Mouse (Mus musculus): ENCODE results near the gene Kcnma1. TPM values are rescaled to one million over a fixed set of nuclear protein-coding genes. Genes with fewer than 3 reads are reported as not detected.

The Kcnma1 gene
- polyA plus RNA-seq, 2 experiments = 5.4 to 8.5 TPM

- Histone ChIP-seq H3K4me2 (replicated peaks; ENCODE audit: low read depth, low read length, severe bottlenecking) (no peak overlapping the region), H3K27ac (replicated peaks; ENCODE audit: low read depth, low read length) (no peak overlapping the region), H3K4me3 (replicated peaks; ENCODE audit: low read length) (no peak overlapping the region), H3K4me1 (ENCODE audit: control insufficient read depth, insufficient read depth, low read length) (no peaks in the 10 kb centered on the region), H3K9me3 (ENCODE audit: control insufficient read depth, low read length) (no peaks in the 10 kb centered on the region), H3K36me3 (ENCODE audit: control insufficient read depth, insufficient read depth, low read length) (no peaks in the 10 kb centered on the region), H3K9ac (ENCODE audit: low read depth, low read length, severe bottlenecking) (no peak overlapping the region), H3K27me3 (ENCODE audit: control insufficient read depth, insufficient read depth, low read length) (no peaks in the 10 kb centered on the region)
- ATAC-seq (ENCODE audit: low FRiP score, low read depth) = no peak
- peak; percentile 21 for DNase-seq (ENCODE audit: low spot score)
- TF ChIP-seq POLR2A (IDR thresholded peaks at IDR 0.05; ENCODE audit: borderline replicate concordance, extremely low read depth, insufficient read depth, insufficient read length) = no peak
- WGBS = 24% methylated on average over 11 of the region's 11 CpGs
These were observed 21.4 kb upstream of the Kcnma1 start for GRCm38 (mm10) chr14:24035486-24036207.

- no peak overlapping the region for H3K27ac ChIP-seq (replicated peaks; ENCODE audit: low read depth, low read length)
- H3K9me3 ChIP-seq (ENCODE audit: control insufficient read depth, low read length) = 0 out of 2 replicates have a peak, but pooled peaks cover under 1% of the 10 kb centered on the region
- H3K27me3 ChIP-seq (ENCODE audit: control insufficient read depth, insufficient read depth, low read length) = no peaks in the 10 kb centered on the region
- H3K36me3 ChIP-seq (ENCODE audit: control insufficient read depth, insufficient read depth, low read length) = no peaks in the 10 kb centered on the region
- H3K4me3 ChIP-seq (replicated peaks; ENCODE audit: low read length) = no peak overlapping the region
- H3K4me1 ChIP-seq (ENCODE audit: control insufficient read depth, insufficient read depth, low read length) = no peaks in the 10 kb centered on the region
- no peak for TF ChIP-seq POLR2A (IDR thresholded peaks at IDR 0.05; ENCODE audit: borderline replicate concordance, extremely low read depth, insufficient read depth, insufficient read length)
- no peak overlapping the region for H3K9ac ChIP-seq (ENCODE audit: low read depth, low read length, severe bottlenecking)
- WGBS = 69% methylated on average over 7 of the region's 7 CpGs
- ATAC-seq (ENCODE audit: low FRiP score, low read depth) (no peak), DNase-seq (ENCODE audit: low spot score) (no peak)
- no peak overlapping the region for H3K4me2 ChIP-seq (replicated peaks; ENCODE audit: low read depth, low read length, severe bottlenecking)
These were observed 18.6 kb upstream of the Kcnma1 start for GRCm38 (mm10) chr14:24032876-24033389.

GRCm38 (mm10) chr14:24032201-24032600 is 17.9 kb upstream of the Kcnma1 start:
- 74% methylated on average over 3 of the region's 3 CpGs for WGBS
- Histone ChIP-seq H3K4me2 (replicated peaks; ENCODE audit: low read depth, low read length, severe bottlenecking) (no peak overlapping the region), H3K4me1 (ENCODE audit: control insufficient read depth, insufficient read depth, low read length) (no peaks in the 10 kb centered on the region), H3K9me3 (ENCODE audit: control insufficient read depth, low read length) (0 out of 2 replicates have a peak, but pooled peaks cover 4% of the 10 kb centered on the region), H3K9ac (ENCODE audit: low read depth, low read length, severe bottlenecking) (no peak overlapping the region), H3K4me3 (replicated peaks; ENCODE audit: low read length) (no peak overlapping the region), H3K36me3 (ENCODE audit: control insufficient read depth, insufficient read depth, low read length) (no peaks in the 10 kb centered on the region), H3K27ac (replicated peaks; ENCODE audit: low read depth, low read length) (no peak overlapping the region), H3K27me3 (ENCODE audit: control insufficient read depth, insufficient read depth, low read length) (no peaks in the 10 kb centered on the region)
- ATAC-seq (ENCODE audit: low FRiP score, low read depth) = no peak
- no peak for TF ChIP-seq POLR2A (IDR thresholded peaks at IDR 0.05; ENCODE audit: borderline replicate concordance, extremely low read depth, insufficient read depth, insufficient read length)
- no peak for DNase-seq (ENCODE audit: low spot score)

GRCm38 (mm10) chr14:24020718-24021117 is 6.4 kb upstream of the Kcnma1 start:
- H3K9me3 ChIP-seq (ENCODE audit: control insufficient read depth, low read length) = no peaks in the 10 kb centered on the region
- no peak for TF ChIP-seq POLR2A (IDR thresholded peaks at IDR 0.05; ENCODE audit: borderline replicate concordance, extremely low read depth, insufficient read depth, insufficient read length)
- H3K4me2 ChIP-seq (replicated peaks; ENCODE audit: low read depth, low read length, severe bottlenecking) = no peak overlapping the region
- no peak overlapping the region for H3K9ac ChIP-seq (ENCODE audit: low read depth, low read length, severe bottlenecking)
- 87% methylated on average over 4 of the region's 4 CpGs for WGBS
- no peak overlapping the region for H3K27ac ChIP-seq (replicated peaks; ENCODE audit: low read depth, low read length)
- H3K4me3 ChIP-seq (replicated peaks; ENCODE audit: low read length) = no peak overlapping the region
- H3K4me1 ChIP-seq (ENCODE audit: control insufficient read depth, insufficient read depth, low read length) = no peaks in the 10 kb centered on the region
- ATAC-seq (ENCODE audit: low FRiP score, low read depth) (no peak), DNase-seq (ENCODE audit: low spot score) (no peak)
- no peaks in the 10 kb centered on the region for H3K36me3 ChIP-seq (ENCODE audit: control insufficient read depth, insufficient read depth, low read length)
- no peaks in the 10 kb centered on the region for H3K27me3 ChIP-seq (ENCODE audit: control insufficient read depth, insufficient read depth, low read length)

GRCm38 (mm10) chr14:24009978-24010377 is 4.3 kb downstream of the Kcnma1 start:
- peaks cover 20% of the 10 kb centered on the region for H3K27me3 ChIP-seq (ENCODE audit: control insufficient read depth, insufficient read depth, low read length)
- no peak overlapping the region for H3K27ac ChIP-seq (replicated peaks; ENCODE audit: low read depth, low read length)
- H3K4me2 ChIP-seq (replicated peaks; ENCODE audit: low read depth, low read length, severe bottlenecking) = no peak overlapping the region
- H3K4me1 ChIP-seq (ENCODE audit: control insufficient read depth, insufficient read depth, low read length) = no peaks in the 10 kb centered on the region; the same call in 1 of the 2 replicates
- DNase-seq (ENCODE audit: low spot score) (no peak), ATAC-seq (ENCODE audit: low FRiP score, low read depth) (no peak)
- H3K36me3 ChIP-seq (ENCODE audit: control insufficient read depth, insufficient read depth, low read length) = no peaks in the 10 kb centered on the region
- no peaks in the 10 kb centered on the region for H3K9me3 ChIP-seq (ENCODE audit: control insufficient read depth, low read length)
- TF ChIP-seq POLR2A (IDR thresholded peaks at IDR 0.05; ENCODE audit: borderline replicate concordance, extremely low read depth, insufficient read depth, insufficient read length) = no peak
- no peak overlapping the region for H3K4me3 ChIP-seq (replicated peaks; ENCODE audit: low read length)
- H3K9ac ChIP-seq (ENCODE audit: low read depth, low read length, severe bottlenecking) = no peak overlapping the region
- WGBS = 86% methylated on average over 1 of the region's 1 CpGs

All from limb, embryonic 14.5 days (tissue).